Mouse (Mus musculus): ENCODE data around the gene Cps1. TPM values are rescaled to one million over a fixed set of nuclear protein-coding genes. Genes with fewer than 3 reads are reported as not detected.

The Cps1 gene
- polyA plus RNA-seq, 1 experiment = 0.01 TPM

GRCm38 (mm10) chr1:67116571-67116970, 6.3 kb upstream of the Cps1 start:
- H3K27me3 ChIP-seq (ENCODE audit: control insufficient read depth) = no peaks in the 10 kb centered on the region
- H3K36me3 ChIP-seq (ENCODE audit: control insufficient read depth) = no peaks in the 10 kb centered on the region
- no peak overlapping the region for H3K4me3 ChIP-seq (replicated peaks)
- H3K9me3 ChIP-seq (ENCODE audit: control insufficient read depth, low read length) = no peaks in the 10 kb centered on the region
- no peaks in the 10 kb centered on the region for H3K4me1 ChIP-seq (ENCODE audit: control insufficient read depth)
- TF ChIP-seq TAL1 (IDR thresholded peaks at IDR 0.05; ENCODE audit: low read length) = no peak
- no peak for TF ChIP-seq GATA1 (IDR thresholded peaks at IDR 0.05; ENCODE audit: low read length)

- no peaks in the 10 kb centered on the region for H3K27me3 ChIP-seq (ENCODE audit: control insufficient read depth)
- no peaks in the 10 kb centered on the region for H3K9me3 ChIP-seq (ENCODE audit: control insufficient read depth, low read length)
- no peaks in the 10 kb centered on the region for H3K36me3 ChIP-seq (ENCODE audit: control insufficient read depth)
- no peak overlapping the region for H3K4me3 ChIP-seq (replicated peaks)
- TF ChIP-seq GATA1 (IDR thresholded peaks at IDR 0.05; ENCODE audit: low read length) (no peak), TAL1 (IDR thresholded peaks at IDR 0.05; ENCODE audit: low read length) (no peak)
- no peaks in the 10 kb centered on the region for H3K4me1 ChIP-seq (ENCODE audit: control insufficient read depth)
Observed at GRCm38 (mm10) chr1:67117778-67118177, 5.0 kb upstream of the Cps1 start.

GRCm38 (mm10) chr1:67125433-67125832, 2.6 kb downstream of the Cps1 start:
- no peak overlapping the region for H3K4me3 ChIP-seq (replicated peaks)
- no peaks in the 10 kb centered on the region for H3K27me3 ChIP-seq (ENCODE audit: control insufficient read depth)
- H3K4me1 ChIP-seq (ENCODE audit: control insufficient read depth) = no peaks in the 10 kb centered on the region
- TF ChIP-seq TAL1 (IDR thresholded peaks at IDR 0.05; ENCODE audit: low read length) (no peak), GATA1 (IDR thresholded peaks at IDR 0.05; ENCODE audit: low read length) (no peak)
- no peaks in the 10 kb centered on the region for H3K9me3 ChIP-seq (ENCODE audit: control insufficient read depth, low read length)
- no peaks in the 10 kb centered on the region for H3K36me3 ChIP-seq (ENCODE audit: control insufficient read depth)

- TF ChIP-seq TAL1 (IDR thresholded peaks at IDR 0.05; ENCODE audit: low read length) (no peak), GATA1 (IDR thresholded peaks at IDR 0.05; ENCODE audit: low read length) (no peak)
- 0 out of 2 replicates have a peak, but pooled peaks cover 2% of the 10 kb centered on the region for H3K9me3 ChIP-seq (ENCODE audit: control insufficient read depth, low read length)
- no peak overlapping the region for H3K4me3 ChIP-seq (replicated peaks)
- no peaks in the 10 kb centered on the region for H3K27me3 ChIP-seq (ENCODE audit: control insufficient read depth)
- no peaks in the 10 kb centered on the region for H3K36me3 ChIP-seq (ENCODE audit: control insufficient read depth)
- no peaks in the 10 kb centered on the region for H3K4me1 ChIP-seq (ENCODE audit: control insufficient read depth)
Observed at GRCm38 (mm10) chr1:67143939-67144338, 21.1 kb downstream of the Cps1 start.

- TF ChIP-seq TAL1 (IDR thresholded peaks at IDR 0.05; ENCODE audit: low read length) = no peak
- no peak for TF ChIP-seq GATA1 (IDR thresholded peaks at IDR 0.05; ENCODE audit: low read length)
- no peaks in the 10 kb centered on the region for H3K27me3 ChIP-seq (ENCODE audit: control insufficient read depth)
- H3K4me1 ChIP-seq (ENCODE audit: control insufficient read depth) = no peaks in the 10 kb centered on the region
- no peaks in the 10 kb centered on the region for H3K36me3 ChIP-seq (ENCODE audit: control insufficient read depth)
- H3K9me3 ChIP-seq (ENCODE audit: control insufficient read depth, low read length) = 0 out of 2 replicates have a peak, but pooled peaks cover 2% of the 10 kb centered on the region
- no peak overlapping the region for H3K4me3 ChIP-seq (replicated peaks)
Observed at GRCm38 (mm10) chr1:67151246-67151645, 28.4 kb downstream of the Cps1 start.

- Histone ChIP-seq H3K9me3 (ENCODE audit: control insufficient read depth, low read length) (no peaks in the 10 kb centered on the region), H3K27me3 (ENCODE audit: control insufficient read depth) (no peaks in the 10 kb centered on the region), H3K4me3 (replicated peaks) (no peak overlapping the region), H3K36me3 (ENCODE audit: control insufficient read depth) (no peaks in the 10 kb centered on the region; the same call in 1 of the 2 replicates), H3K4me1 (ENCODE audit: control insufficient read depth) (no peaks in the 10 kb centered on the region)
- TF ChIP-seq GATA1 (IDR thresholded peaks at IDR 0.05; ENCODE audit: low read length) (no peak), TAL1 (IDR thresholded peaks at IDR 0.05; ENCODE audit: low read length) (no peak)
Observed at GRCm38 (mm10) chr1:67167283-67167682, 44.5 kb downstream of the Cps1 start.

- no peaks in the 10 kb centered on the region for H3K36me3 ChIP-seq (ENCODE audit: control insufficient read depth)
- TF ChIP-seq TAL1 (IDR thresholded peaks at IDR 0.05; ENCODE audit: low read length) = no peak
- no peak for TF ChIP-seq GATA1 (IDR thresholded peaks at IDR 0.05; ENCODE audit: low read length)
- H3K4me3 ChIP-seq (replicated peaks) = no peak overlapping the region
- H3K27me3 ChIP-seq (ENCODE audit: control insufficient read depth) = no peaks in the 10 kb centered on the region
- no peaks in the 10 kb centered on the region for H3K9me3 ChIP-seq (ENCODE audit: control insufficient read depth, low read length)
- no peaks in the 10 kb centered on the region for H3K4me1 ChIP-seq (ENCODE audit: control insufficient read depth)
Observed at GRCm38 (mm10) chr1:67181165-67181564, 58.3 kb downstream of the Cps1 start.

- H3K4me1 ChIP-seq (ENCODE audit: control insufficient read depth) = no peaks in the 10 kb centered on the region
- TF ChIP-seq TAL1 (IDR thresholded peaks at IDR 0.05; ENCODE audit: low read length) = no peak
- TF ChIP-seq GATA1 (IDR thresholded peaks at IDR 0.05; ENCODE audit: low read length) = no peak
- H3K36me3 ChIP-seq (ENCODE audit: control insufficient read depth) = no peaks in the 10 kb centered on the region
- no peaks in the 10 kb centered on the region for H3K27me3 ChIP-seq (ENCODE audit: control insufficient read depth)
- no peak overlapping the region for H3K4me3 ChIP-seq (replicated peaks)
- H3K9me3 ChIP-seq (ENCODE audit: control insufficient read depth, low read length) = no peaks in the 10 kb centered on the region
Observed at GRCm38 (mm10) chr1:67182201-67182600, 59.4 kb downstream of the Cps1 start.

GRCm38 (mm10) chr1:67183532-67183931, 60.7 kb downstream of the Cps1 start:
- TF ChIP-seq TAL1 (IDR thresholded peaks at IDR 0.05; ENCODE audit: low read length) (no peak), GATA1 (IDR thresholded peaks at IDR 0.05; ENCODE audit: low read length) (no peak)
- H3K9me3 ChIP-seq (ENCODE audit: control insufficient read depth, low read length) = no peaks in the 10 kb centered on the region
- H3K27me3 ChIP-seq (ENCODE audit: control insufficient read depth) = no peaks in the 10 kb centered on the region
- no peak overlapping the region for H3K4me3 ChIP-seq (replicated peaks)
- H3K36me3 ChIP-seq (ENCODE audit: control insufficient read depth) = no peaks in the 10 kb centered on the region
- H3K4me1 ChIP-seq (ENCODE audit: control insufficient read depth) = no peaks in the 10 kb centered on the region

- Histone ChIP-seq H3K4me3 (replicated peaks) (no peak overlapping the region), H3K9me3 (ENCODE audit: control insufficient read depth, low read length) (no peaks in the 10 kb centered on the region), H3K27me3 (ENCODE audit: control insufficient read depth) (no peaks in the 10 kb centered on the region), H3K36me3 (ENCODE audit: control insufficient read depth) (no peaks in the 10 kb centered on the region), H3K4me1 (ENCODE audit: control insufficient read depth) (no peaks in the 10 kb centered on the region)
- TF ChIP-seq GATA1 (IDR thresholded peaks at IDR 0.05; ENCODE audit: low read length) (no peak), TAL1 (IDR thresholded peaks at IDR 0.05; ENCODE audit: low read length) (no peak)
Observed at GRCm38 (mm10) chr1:67184134-67184533, 61.3 kb downstream of the Cps1 start.
